Mouse (Mus musculus) gastrocnemius, postnatal 36 days (tissue): ENCODE measurements around the gene Zbtb24. TPM values are rescaled to one million over a fixed set of nuclear protein-coding genes. Genes with fewer than 3 reads are reported as not detected.

ENCODE experiments used
- DNase-seq, 2 experiments: peaks; one replicate each; pipeline ENCODE4 v3.0.0; 2022
- intact Hi-C: fragments of 180-260 bp; cut with DNase I; formaldehyde crosslinking; loops from one replicate; pipeline ENCODE4 v1.15.1; 2025
- total RNA-seq, 2 experiments: library from RNA; stranded (reverse); gene quantifications; 2 replicates each; pipeline ENCODE4 v1.2.3; 2021

Zbtb24 gene
- total RNA-seq, 2 experiments from 2014 or later = 3.5 to 4.5 TPM

DNA sequence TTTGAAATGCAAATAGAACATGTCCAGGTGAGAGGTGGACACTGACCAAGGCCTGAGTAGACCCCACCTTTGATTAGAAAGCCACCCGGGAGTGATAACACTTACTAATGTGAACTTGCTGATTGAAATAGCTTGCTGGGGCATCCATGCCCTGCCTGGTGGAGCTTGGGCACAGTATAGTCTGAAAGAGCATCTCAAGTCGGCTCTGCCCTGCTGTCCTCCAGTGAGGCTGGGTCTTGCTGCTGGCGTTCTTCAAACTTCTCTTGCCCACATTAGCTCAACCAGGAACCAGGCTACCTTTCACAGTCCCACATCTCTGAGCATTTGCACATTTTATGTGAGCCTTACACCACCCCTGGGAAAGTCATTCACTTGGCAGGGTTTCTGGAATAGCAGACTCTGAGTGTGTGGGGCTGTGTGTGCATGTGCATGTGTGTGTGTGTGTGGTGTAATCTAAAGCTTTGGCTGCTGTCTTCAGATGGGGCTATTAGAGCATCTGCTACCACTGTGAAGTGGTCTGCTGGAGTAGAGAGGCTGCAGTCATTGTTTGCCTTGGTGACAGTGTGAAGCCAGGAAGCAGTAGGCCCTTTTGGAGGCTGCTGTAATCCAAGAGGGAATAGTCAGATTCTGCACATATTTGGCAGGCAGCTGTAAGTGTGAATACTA lies 11.0 kb downstream of the Zbtb24 start:
- intact Hi-C loops = no loop called here
- DNase-seq = no peak

- intact Hi-C loops = no loop called here
- no peak for DNase-seq
These were observed 14.3 kb downstream of the Zbtb24 start for GRCm38 (mm10) chr10:41464401-41464955.

DNA sequence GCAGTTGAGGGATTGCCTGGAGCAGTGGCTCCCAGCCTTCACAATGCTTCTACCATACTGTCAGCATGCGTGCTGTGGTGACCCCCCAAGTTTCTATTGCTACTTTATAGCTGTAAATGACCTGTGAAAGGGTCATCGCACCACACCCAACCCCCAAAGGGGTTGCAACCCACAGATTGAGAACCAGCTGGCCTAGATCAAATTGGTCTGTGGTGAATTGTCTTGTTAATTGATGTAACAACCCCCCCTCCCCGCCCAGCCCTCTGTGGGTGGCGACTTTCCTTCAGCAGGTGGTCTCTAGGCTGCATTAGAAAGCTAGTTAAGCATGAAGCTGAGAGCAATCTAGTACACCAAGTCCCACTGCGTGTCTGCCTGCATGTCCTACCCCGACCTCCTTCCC lies 17.1 kb downstream of the Zbtb24 start:
- intact Hi-C loops = no loop called here
- DNase-seq = no peak

DNA sequence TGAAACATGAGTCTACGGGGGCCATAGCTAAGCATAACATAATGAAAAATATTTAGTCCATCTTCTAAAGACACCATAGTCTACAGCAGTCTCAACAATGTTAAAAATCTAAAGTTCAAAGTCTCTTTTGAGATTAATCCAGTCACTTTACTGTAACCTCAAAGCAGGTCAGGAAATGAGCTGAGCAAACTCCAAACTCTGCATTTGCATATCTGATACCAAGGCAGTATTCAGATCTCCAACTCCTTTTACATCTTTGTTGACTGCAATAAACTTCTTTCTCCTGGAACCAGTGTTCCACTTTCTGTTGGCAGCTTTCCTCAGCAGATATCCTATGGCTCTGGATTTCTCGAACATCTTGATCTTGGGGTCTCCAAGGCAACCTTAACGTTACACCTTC lies 20.5 kb downstream of the Zbtb24 start:
- intact Hi-C loops = no loop called here
- no peak for DNase-seq

- intact Hi-C loops = no loop called here
- no peak for DNase-seq
These were observed 22.4 kb downstream of the Zbtb24 start for GRCm38 (mm10) chr10:41472534-41472933.

DNA sequence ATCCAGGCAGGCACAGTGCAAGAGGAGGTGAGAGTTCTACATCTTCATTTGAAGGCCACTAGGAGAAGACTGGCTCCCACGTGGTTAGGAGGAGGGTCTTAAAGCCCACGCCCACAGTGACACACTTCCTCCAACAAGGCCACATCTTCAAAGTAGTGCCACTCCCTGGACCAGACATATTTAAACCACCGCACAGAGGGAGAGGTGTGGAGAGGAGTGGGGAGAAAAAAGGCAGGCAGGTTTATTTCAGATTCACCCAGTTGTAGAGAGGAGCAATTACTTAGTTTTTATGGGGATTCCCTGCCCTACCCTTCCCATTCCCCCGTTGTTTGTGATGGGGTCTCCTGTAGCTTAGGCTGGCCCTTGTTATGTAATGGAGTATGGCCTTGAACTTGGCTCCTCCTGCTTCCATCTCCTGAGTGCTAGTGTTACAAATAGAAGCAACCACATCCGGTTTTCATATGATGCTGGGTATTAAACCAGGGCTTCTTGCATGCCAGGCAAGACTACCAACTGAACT lies 22.8 kb downstream of the Zbtb24 start:
- DNase-seq = no peak
- intact Hi-C loops = no loop called here

GRCm38 (mm10) chr10:41473782-41474468 lies 23.7 kb downstream of the Zbtb24 start:
- DNase-seq = no peak
- intact Hi-C loops = no loop called here

- intact Hi-C loops = no loop called here
- DNase-seq = no peak
These were observed 24.8 kb downstream of the Zbtb24 start for GRCm38 (mm10) chr10:41474981-41475391.

DNA sequence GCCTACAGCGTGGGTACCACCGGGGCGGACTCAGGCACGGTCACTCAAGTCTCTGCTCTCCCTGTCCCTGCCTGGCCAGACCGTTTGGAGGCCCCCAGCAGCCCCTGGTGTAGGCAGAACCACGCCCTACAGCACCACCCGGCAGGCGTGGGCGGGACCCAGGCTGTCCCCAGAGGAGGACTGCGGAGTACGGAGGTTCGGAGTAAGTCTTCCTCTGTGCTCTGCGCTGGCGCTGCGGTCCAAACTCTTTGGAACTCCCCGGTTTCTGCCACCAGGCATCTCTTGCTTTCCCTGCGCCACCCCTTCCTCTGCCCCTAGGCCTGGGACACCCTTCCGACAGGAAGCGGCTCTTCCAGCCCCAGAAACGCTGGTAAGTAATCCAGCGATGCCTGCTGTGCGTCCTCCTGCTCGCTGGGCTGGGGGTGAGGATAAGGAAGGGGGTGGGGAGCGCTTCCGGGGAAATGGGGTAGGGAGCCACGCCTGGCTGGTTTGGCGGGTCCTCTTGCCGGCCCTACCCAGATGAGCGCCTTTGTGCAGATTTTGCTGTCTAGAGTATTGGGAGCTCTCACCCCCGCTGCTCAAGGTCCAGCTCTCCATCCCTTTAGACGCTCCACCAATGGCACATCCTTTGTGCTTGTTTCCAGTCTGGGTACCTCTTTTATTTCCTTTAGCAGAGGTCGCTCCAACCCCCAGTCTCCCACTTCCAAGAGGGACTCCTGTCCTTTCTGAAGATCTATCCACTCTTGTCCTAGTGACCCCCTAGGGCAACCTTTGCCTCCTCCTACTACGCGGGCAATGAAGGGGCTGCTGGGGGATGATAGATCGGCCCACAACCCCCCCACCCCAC lies 26.2 kb downstream of the Zbtb24 start, which contains the start of gene Mical1:
Gene Mical1 (plus strand): TSS at position 144 of the 847 bp plus-strand sequence.
- DNase-seq = peak; percentile 58 to 69
- intact Hi-C loops = no loop called here

- intact Hi-C loops = no loop called here
- no peak for DNase-seq
These were observed 26.8 kb downstream of the Zbtb24 start for GRCm38 (mm10) chr10:41477018-41477277.

GRCm38 (mm10) chr10:41477278-41478181 lies 27.3 kb downstream of the Zbtb24 start:
- DNase-seq = peak; percentile 64 to 71
- intact Hi-C loops = no loop called here

GRCm38 (mm10) chr10:41479961-41480360 lies 29.8 kb downstream of the Zbtb24 start:
- DNase-seq = no peak
- intact Hi-C loops = no loop called here

DNA sequence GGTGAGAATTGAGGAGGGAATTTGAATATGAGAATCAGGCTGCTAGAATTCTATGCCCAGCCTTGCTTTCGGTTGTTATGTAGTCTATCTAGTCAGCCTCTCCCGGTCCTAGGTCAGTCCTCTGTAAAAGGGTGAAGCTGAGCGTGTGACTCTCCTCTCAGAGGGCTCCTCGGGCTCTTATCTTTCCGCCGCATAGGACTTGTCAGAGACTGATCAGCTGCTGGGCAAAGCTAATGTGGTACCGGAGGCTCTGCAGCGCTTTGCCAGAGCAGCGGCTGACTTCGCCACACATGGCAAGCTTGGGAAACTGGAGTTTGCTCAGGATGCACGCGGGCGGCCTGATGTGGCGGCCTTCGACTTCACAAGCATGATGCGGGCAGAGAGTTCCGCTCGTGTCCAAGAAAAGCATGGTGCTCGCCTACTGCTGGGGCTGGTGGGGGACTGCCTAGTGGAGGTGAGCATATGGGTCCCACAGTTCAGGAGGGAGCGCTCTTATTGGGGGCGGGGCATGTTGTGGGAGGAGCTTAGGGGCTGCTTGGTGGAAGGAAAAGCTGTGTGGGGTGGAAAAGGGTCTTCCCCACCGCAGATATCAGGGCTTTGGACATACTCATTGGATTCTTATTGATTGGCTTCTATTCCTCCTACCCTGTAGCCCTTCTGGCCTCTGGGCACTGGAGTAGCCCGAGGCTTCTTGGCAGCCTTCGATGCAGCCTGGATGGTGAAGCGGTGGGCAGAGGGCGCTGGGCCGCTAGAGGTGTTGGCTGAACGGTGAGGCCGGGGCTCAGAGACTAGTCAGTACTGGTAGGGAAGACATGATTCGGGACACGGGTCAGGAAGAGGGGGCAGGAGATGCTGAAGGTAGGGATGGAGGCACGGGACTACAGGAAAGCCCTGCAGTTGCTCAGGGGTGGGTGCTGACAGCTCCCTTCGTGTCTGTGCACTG lies 31.0 kb downstream of the Zbtb24 start:
- intact Hi-C loops = no loop called here
- DNase-seq = no peak

GRCm38 (mm10) chr10:41482446-41482845 lies 32.3 kb downstream of the Zbtb24 start:
- DNase-seq = no peak
- intact Hi-C loops = no loop called here

- intact Hi-C loops = no loop called here
- DNase-seq = no peak
These were observed 35.6 kb downstream of the Zbtb24 start for GRCm38 (mm10) chr10:41485778-41486177.

- no peak for DNase-seq
- intact Hi-C loops = no loop called here
These were observed 36.5 kb downstream of the Zbtb24 start for GRCm38 (mm10) chr10:41486506-41487170.

DNA sequence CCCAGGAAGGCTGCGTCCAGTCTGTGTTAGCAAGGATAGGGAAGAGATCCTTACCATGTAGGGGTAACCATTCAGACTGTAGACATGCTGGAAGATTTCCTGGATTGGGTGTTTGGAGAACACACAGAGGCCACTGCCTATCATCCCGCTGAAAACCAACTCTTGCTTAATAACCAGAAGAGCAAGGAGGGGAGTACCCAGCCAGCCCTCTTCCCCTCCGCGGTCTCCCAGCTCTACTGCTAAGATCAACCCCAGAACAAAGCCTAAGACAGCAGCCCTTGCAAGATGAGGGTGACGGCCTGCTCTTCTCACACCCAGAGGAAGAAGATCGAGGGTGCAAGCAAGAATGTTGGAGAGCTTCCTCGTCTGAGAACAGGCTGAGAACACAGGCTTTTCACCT lies 38.7 kb downstream of the Zbtb24 start:
- intact Hi-C loops = no loop called here
- no peak for DNase-seq

DNA sequence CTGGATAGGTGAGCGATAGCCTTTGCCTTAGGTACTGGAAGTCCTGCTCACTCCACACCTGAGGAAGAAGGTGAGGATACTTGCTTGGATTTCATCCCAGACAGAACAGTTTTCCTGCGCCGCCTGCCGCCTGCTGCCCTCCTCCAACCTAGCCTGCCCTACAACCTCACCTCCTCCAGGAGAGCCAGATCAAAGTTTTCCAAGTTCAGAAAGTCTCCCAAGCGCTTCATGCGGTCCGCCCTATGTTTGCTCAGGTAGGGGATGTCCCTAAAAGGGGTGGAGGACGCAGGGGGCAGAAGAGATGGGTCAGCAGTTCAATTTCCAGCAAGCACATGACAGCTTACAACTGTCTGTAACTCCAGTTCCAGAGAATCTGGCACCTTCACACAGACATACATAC lies 39.1 kb downstream of the Zbtb24 start:
- no peak for DNase-seq
- intact Hi-C loops = no loop called here
